Mouse (Mus musculus) midbrain, embryonic 11.5 days (tissue): Measurements from ENCODE around the gene Pear1. TPM values are rescaled to one million over a fixed set of nuclear protein-coding genes. Genes with fewer than 3 reads are reported as not detected.

Experiments used
- ATAC-seq: fragments of 200-750 bp; cut with Nextera tagmentation; 2 replicates; pipeline ENCODE4 v1.8.0; 2017; ENCODE audit warnings: moderate TSS enrichment, moderate library complexity; ENCODE audit not compliant: low FRiP score
- DNase-seq: peaks from one replicate; pipeline ENCODE4 v3.0.0; 2015; ENCODE audit warnings: low spot score; ENCODE audit errors: missing footprints
- H3K27ac ChIP-seq: fragments of 300-500 bp; sonication (generic); 2 replicates; pipeline ENCODE4 v1.5.1; 2014; ENCODE audit warnings: low read depth, low read length
- H3K27me3 ChIP-seq: fragments of 300-500 bp; sonication (generic); 2 replicates; pipeline ENCODE4 v1.6.1; 2014; ENCODE audit warnings: mild to moderate bottlenecking, low read length, moderate library complexity, mixed read lengths; ENCODE audit not compliant: control insufficient read depth, insufficient read depth
- H3K36me3 ChIP-seq: fragments of 300-500 bp; sonication (generic); 2 replicates; pipeline ENCODE4 v1.6.1; 2014; ENCODE audit warnings: mild to moderate bottlenecking, low read length, moderate library complexity, mixed read lengths; ENCODE audit not compliant: control insufficient read depth, insufficient read depth
- H3K4me1 ChIP-seq: fragments of 300-500 bp; sonication (generic); 2 replicates; pipeline ENCODE4 v1.6.1; 2014; ENCODE audit warnings: low read length; ENCODE audit not compliant: control insufficient read depth, insufficient read depth
- H3K4me2 ChIP-seq: fragments of 300-500 bp; sonication (generic); 2 replicates; pipeline ENCODE4 v1.6.1; 2014; ENCODE audit warnings: mild to moderate bottlenecking, moderate library complexity
- H3K4me3 ChIP-seq: fragments of 300-500 bp; sonication (generic); 2 replicates; pipeline ENCODE4 v1.5.1; 2014; ENCODE audit warnings: low read depth, low read length
- H3K9ac ChIP-seq: fragments of 300-500 bp; sonication (generic); 2 replicates; pipeline ENCODE4 v1.6.1; 2014; ENCODE audit warnings: low read length
- H3K9me3 ChIP-seq: fragments of 300-500 bp; sonication (generic); 2 replicates; pipeline ENCODE4 v1.6.1; 2016; ENCODE audit warnings: low read length; ENCODE audit not compliant: control insufficient read depth
- WGBS: fragments of 180-500 bp; shearing (Covaris S2); extraction: QIAGEN DNeasy Blood & Tissue Kit; methylation state at CpG from one replicate; pipeline ENCODE4 v1.1.7; 2014; 5-methylcytosine and 5-hydroxymethylcytosine counted together
- polyA plus RNA-seq: library from polyadenylated mRNA; unstranded; fragments of >200 nt; fragmentation: Nextera tagmentation; extraction: Ambion mirVana; gene quantifications from 2 replicates; pipeline ENCODE4 v1.2.1, GENCODE M21; 2014

Gene Pear1
- polyA plus RNA-seq, 1 experiment from 2014 or later = 6.9 TPM

DNA sequence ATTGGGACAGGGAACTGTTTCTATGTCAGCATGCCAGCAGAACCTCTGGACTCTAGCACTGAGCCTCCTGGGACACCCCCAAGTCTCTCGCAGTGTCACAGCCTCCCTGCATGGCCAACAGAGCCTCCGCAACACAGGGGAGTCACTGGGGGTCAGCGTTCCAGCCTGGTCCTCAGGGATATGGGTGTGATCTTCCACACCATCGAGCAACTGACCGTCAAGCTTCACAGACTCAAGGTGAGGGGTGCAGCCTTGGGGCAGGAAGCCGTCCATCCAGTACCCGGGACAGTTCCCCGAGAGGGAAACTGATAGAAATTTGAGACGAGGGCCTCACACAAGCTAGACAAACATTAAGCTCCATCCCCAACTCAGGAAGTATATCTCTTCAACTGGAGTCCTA, 88.8 kb downstream of the Pear1 start:
- H3K27me3 ChIP-seq = no peaks in the 10 kb centered on the region
- 87% methylated on average over 9 of the region's 9 CpGs for WGBS
- H3K4me2 ChIP-seq = no peak overlapping the region
- H3K27ac ChIP-seq = no peak overlapping the region
- ATAC-seq (no peak), DNase-seq (no peak)
- peaks cover 13% of the 10 kb centered on the region; the same call in 1 of the 2 replicates for H3K36me3 ChIP-seq
- no peaks in the 10 kb centered on the region for H3K9me3 ChIP-seq
- H3K4me3 ChIP-seq = no peak overlapping the region
- H3K4me1 ChIP-seq = no peaks in the 10 kb centered on the region
- H3K9ac ChIP-seq = no peak overlapping the region

- Histone ChIP-seq H3K9me3 (no peaks in the 10 kb centered on the region), H3K36me3 (peaks cover 15% of the 10 kb centered on the region; the same call in 1 of the 2 replicates), H3K27me3 (no peaks in the 10 kb centered on the region), H3K9ac (no peak overlapping the region), H3K27ac (no peak overlapping the region), H3K4me1 (no peaks in the 10 kb centered on the region), H3K4me3 (no peak overlapping the region), H3K4me2 (no peak overlapping the region)
- DNase-seq (no peak), ATAC-seq (no peak)
- 87% methylated on average over 11 of the region's 11 CpGs for WGBS
Measured at GRCm38 (mm10) chr3:87733984-87734761, 89.9 kb downstream of the Pear1 start.

DNA sequence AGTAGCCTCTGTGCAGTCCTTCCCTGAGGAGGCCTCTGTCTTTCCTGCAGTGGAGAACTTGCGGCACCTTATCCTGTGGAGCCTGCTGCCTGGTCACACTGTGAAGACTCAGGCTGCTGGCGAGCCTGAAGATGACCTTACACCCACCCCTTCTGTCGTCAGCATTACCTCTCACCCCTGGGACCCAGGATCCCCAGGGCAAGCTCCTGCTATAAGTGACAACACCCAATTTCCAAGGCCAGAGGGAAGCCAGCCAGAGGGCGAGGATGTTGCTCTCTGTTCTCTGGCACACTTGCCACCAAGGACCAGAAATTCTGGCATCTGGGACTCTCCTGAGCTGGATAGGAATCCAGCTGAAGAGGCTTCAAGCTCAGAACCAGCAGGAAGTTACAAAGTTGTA, 91.0 kb downstream of the Pear1 start:
- 81% methylated on average over 4 of the region's 4 CpGs for WGBS
- no peak overlapping the region for H3K27ac ChIP-seq
- ATAC-seq (no peak), DNase-seq (no peak)
- H3K4me2 ChIP-seq = no peak overlapping the region
- H3K27me3 ChIP-seq = no peaks in the 10 kb centered on the region
- H3K4me1 ChIP-seq = no peaks in the 10 kb centered on the region
- no peak overlapping the region for H3K9ac ChIP-seq
- no peaks in the 10 kb centered on the region for H3K9me3 ChIP-seq
- peaks cover 19% of the 10 kb centered on the region for H3K36me3 ChIP-seq
- no peak overlapping the region for H3K4me3 ChIP-seq

DNA sequence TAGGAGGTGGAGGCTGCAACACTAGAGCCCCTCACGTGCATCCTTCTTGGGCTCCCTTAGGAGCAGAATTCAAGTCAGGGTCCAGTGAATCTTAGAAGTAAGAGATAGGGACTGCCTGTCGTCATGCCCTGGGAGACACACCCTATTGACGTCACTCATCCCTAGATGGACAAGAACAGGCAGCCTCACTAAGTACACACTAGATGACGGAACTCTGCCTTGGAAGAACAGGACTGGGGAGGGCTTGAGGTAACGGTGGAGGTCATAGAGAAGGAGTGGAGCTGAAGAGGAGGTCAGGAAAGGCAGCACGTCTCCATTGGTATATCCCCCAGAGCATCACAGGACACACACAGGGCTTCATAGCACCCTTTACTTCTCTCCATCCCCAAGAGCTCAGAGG, 95.4 kb downstream of the Pear1 start:
- Histone ChIP-seq H3K36me3 (peaks cover 18% of the 10 kb centered on the region), H3K4me2 (no peak overlapping the region), H3K27ac (no peak overlapping the region), H3K9me3 (no peaks in the 10 kb centered on the region), H3K9ac (no peak overlapping the region), H3K27me3 (no peaks in the 10 kb centered on the region), H3K4me1 (no peaks in the 10 kb centered on the region), H3K4me3 (no peak overlapping the region)
- WGBS = 91% methylated on average over 6 of the region's 6 CpGs
- peak; percentile 28 for DNase-seq
- no peak for ATAC-seq

GRCm38 (mm10) chr3:87726191-87726590, 97.9 kb downstream of the Pear1 start:
- Histone ChIP-seq H3K4me3 (no peak overlapping the region), H3K36me3 (peaks cover 15% of the 10 kb centered on the region), H3K27ac (no peak overlapping the region), H3K4me2 (no peak overlapping the region), H3K9me3 (no peaks in the 10 kb centered on the region), H3K9ac (no peak overlapping the region), H3K4me1 (no peaks in the 10 kb centered on the region), H3K27me3 (no peaks in the 10 kb centered on the region)
- 90% methylated on average over 7 of the region's 7 CpGs for WGBS
- ATAC-seq (no peak), DNase-seq (no peak)

- peaks cover 15% of the 10 kb centered on the region for H3K36me3 ChIP-seq
- H3K27me3 ChIP-seq = no peaks in the 10 kb centered on the region
- H3K4me3 ChIP-seq = no peak overlapping the region
- H3K4me1 ChIP-seq = no peaks in the 10 kb centered on the region
- DNase-seq = no peak
- no peaks in the 10 kb centered on the region for H3K9me3 ChIP-seq
- WGBS = 95% methylated on average over 16 of the region's 16 CpGs
- H3K4me2 ChIP-seq = no peak overlapping the region
- ATAC-seq = no peak
- no peak overlapping the region for H3K9ac ChIP-seq
- no peak overlapping the region for H3K27ac ChIP-seq
Measured at GRCm38 (mm10) chr3:87725396-87726160, 98.5 kb downstream of the Pear1 start.

- Histone ChIP-seq H3K4me2 (no peak overlapping the region), H3K9me3 (no peaks in the 10 kb centered on the region), H3K4me1 (no peaks in the 10 kb centered on the region), H3K27me3 (no peaks in the 10 kb centered on the region), H3K27ac (no peak overlapping the region), H3K9ac (no peak overlapping the region), H3K4me3 (no peak overlapping the region), H3K36me3 (peaks cover 16% of the 10 kb centered on the region)
- 79% methylated on average over 6 of the region's 6 CpGs for WGBS
- ATAC-seq (no peak), DNase-seq (no peak)
Measured at GRCm38 (mm10) chr3:87724556-87724955, 99.5 kb downstream of the Pear1 start.

- Histone ChIP-seq H3K9ac (no peak overlapping the region), H3K27ac (no peak overlapping the region), H3K27me3 (no peaks in the 10 kb centered on the region), H3K4me2 (no peak overlapping the region), H3K4me1 (no peaks in the 10 kb centered on the region), H3K9me3 (no peaks in the 10 kb centered on the region), H3K4me3 (no peak overlapping the region), H3K36me3 (peaks cover 17% of the 10 kb centered on the region)
- ATAC-seq (no peak), DNase-seq (no peak)
- WGBS = 83% methylated on average over 2 of the region's 2 CpGs
Measured at GRCm38 (mm10) chr3:87718525-87718924, 105.6 kb downstream of the Pear1 start.
